Mouse (Mus musculus) thymus, postnatal 10 days (tissue): Measurements from ENCODE around the gene Gipc2.
"Not testable (repeated sequence)": the region's sequence is repeated elsewhere in the genome, so short reads cannot be mapped to it uniquely, and the experiment has no call there.

Source experiments
- DNase-seq, 2 experiments: peaks; one replicate each; pipeline ENCODE4 v3.0.0; 2021; ENCODE audit warnings: low spot score in 2 of 2

The Gipc2 gene

DNA sequence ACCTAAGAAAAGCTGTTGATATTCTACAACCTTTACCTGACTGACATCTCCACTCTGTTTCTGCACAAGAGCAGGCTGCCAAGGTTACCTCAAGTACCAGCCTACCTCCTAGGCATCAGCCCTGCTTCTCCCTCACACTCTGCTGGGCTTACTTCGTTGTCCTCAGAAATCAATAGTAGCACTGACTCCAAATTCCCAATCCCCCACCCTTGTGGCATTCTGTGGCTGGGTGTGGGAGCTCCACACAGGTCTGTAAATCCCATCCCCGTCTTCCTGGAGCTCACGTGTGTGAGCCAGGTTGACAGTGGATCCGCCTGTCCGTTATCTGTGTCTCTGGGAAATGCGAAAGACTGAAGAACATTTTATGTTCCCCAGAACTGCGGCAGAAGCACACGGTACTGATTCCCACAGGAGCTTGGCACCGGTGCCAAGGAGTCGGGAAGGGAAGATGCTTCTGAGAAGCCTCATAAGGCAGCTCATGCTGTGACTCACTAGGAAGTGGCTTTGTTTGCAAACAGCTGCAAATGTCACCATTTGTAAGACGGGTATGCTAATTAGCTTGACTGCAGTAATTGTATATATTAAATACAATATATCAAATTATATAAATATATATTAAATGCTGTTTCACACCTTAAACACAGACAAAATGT, 10.6 kb downstream of the Gipc2 start:
- DNase-seq: no peak

GRCm38 (mm10) chr3:152154095-152154494, 11.9 kb downstream of the Gipc2 start:
- DNase-seq: no peak

GRCm38 (mm10) chr3:152153152-152153551, 12.9 kb downstream of the Gipc2 start:
- DNase-seq: no peak

GRCm38 (mm10) chr3:152152483-152152804, 13.6 kb downstream of the Gipc2 start:
- DNase-seq: no peak

GRCm38 (mm10) chr3:152151725-152152482, 14.1 kb downstream of the Gipc2 start:
- no peak for DNase-seq

GRCm38 (mm10) chr3:152149863-152150262, 16.2 kb downstream of the Gipc2 start:
- DNase-seq: no peak

DNA sequence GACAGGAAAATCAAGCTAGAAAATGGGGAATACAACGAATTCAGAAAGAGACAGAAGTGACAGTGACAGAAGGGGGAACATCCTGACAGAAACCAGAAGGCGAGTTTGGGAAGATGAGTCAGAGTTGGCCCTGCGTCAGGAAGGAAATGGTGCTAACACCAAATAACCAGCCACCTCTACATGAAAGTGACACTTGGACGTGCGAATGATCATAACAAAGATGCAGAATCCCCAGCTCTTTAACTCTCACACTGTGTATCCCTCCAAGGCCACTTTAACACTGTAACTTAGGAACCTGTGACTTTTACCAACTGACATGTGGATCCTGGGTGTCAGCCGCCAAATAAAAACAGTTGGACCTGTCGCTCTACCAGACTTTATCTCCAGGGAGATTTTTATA, 16.6 kb downstream of the Gipc2 start:
- no peak for DNase-seq

GRCm38 (mm10) chr3:152147085-152147831, 18.8 kb downstream of the Gipc2 start:
- DNase-seq: no peak

GRCm38 (mm10) chr3:152145186-152145585, 20.8 kb downstream of the Gipc2 start:
- no peak for DNase-seq

- no peak for DNase-seq
These were observed 22.9 kb downstream of the Gipc2 start for GRCm38 (mm10) chr3:152142989-152143695.

GRCm38 (mm10) chr3:152142146-152142545, 23.9 kb downstream of the Gipc2 start:
- no peak for DNase-seq

DNA sequence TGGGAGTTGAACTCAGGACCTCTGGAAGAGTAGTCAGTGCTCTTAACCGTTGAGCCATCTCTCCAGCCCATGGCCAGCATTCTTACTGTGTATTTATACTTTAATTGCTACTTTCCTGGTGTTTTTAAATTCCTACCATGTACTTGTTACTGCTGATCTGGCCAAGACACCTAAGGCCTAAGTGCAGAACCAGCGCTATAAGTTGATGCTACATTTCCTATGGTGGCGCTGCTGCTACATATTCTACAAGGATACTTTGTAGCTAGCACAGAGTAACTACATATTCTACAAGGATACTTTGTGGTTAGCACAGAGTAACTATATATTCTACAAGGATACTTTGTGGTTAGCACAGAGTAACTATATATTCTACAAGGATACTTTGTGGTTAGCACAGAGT, 26.7 kb downstream of the Gipc2 start:
- DNase-seq: not testable (repeated sequence)

DNA sequence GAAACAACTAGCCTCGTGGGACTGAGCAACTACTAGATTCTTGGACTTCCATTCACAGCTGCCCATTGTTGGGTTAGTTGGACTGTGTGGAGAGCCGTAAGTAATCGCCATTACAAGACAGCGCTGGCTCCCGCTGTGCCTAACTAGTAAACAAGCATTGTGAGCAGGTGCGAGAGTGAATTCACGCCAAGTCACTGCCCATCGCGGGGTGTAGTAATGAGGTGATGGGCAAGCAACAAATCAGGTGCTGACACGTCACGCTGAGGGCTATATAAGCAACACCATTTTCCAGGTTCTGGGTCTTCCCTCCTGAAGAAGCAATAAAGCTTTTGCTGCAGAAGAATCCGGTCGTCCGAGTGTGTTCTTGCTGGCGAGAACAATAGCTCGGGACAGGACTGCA, 29.9 kb downstream of the Gipc2 start:
- DNase-seq: not testable (repeated sequence)

- no peak for DNase-seq
These were observed 32.4 kb downstream of the Gipc2 start for GRCm38 (mm10) chr3:152133621-152134020.

GRCm38 (mm10) chr3:152130963-152131362, 35.1 kb downstream of the Gipc2 start:
- DNase-seq: no peak

DNA sequence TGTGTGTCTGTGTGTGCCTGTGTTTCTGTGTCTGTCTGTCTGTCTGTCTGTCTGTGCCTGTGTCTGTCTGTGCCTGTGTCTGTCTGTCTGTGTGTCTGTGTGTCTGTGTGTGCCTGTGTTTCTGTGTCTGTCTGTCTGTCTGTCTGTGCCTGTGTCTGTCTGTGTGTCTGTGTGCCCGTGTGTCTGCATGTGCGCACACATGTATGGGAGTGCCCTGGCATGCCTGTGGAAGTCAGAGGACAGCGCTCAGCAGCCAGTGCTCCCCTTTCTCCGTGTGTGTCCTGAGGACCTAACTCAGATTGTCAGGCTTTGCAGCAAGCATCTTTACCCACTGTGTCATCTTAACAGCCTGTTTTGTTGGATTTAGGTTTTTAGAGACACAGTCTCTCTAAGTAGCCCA, 36.6 kb downstream of the Gipc2 start:
- not testable (repeated sequence) for DNase-seq

DNA sequence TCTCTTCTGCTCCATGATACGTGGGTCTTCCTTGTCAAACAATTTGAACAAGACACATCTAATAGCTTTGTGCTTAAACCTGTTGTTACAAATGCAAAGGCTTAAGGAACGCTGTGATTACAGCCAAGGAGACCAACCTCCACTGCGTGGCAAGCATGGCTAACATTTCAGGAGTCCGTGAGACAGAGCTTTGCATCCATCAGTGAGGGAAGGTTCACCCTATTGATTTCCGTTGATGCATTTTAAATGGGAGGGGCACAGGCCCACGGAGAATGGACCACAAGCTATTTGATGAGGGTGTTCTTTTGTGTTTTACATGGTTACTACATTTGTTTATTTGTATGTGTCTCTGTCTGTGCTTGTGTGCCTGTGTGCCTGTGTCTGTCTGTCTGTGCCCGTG, 37.4 kb downstream of the Gipc2 start:
- DNase-seq: no peak

- DNase-seq: no peak
These were observed 38.9 kb downstream of the Gipc2 start for GRCm38 (mm10) chr3:152127144-152127543.

- no peak for DNase-seq
These were observed 43.3 kb downstream of the Gipc2 start for GRCm38 (mm10) chr3:152122720-152123119.

- DNase-seq: no peak
These were observed 43.9 kb downstream of the Gipc2 start for GRCm38 (mm10) chr3:152122101-152122500.

- no peak for DNase-seq
These were observed 44.6 kb downstream of the Gipc2 start for GRCm38 (mm10) chr3:152121169-152122009.
